Mouse (Mus musculus) kidney, adult 2 months (tissue): ENCODE data around the gene Gas6. TPM values are rescaled to one million over a fixed set of nuclear protein-coding genes. Genes with fewer than 3 reads are reported as not detected.
A peak's percentile ranks its signal among the peaks of the same experiment; 100 is the strongest.

Source experiments
- DNase-seq: peaks from one replicate; pipeline ENCODE4 v3.0.0; 2021
- H3K27ac ChIP-seq: fragments of 200-500 bp; 2 replicates; pipeline ENCODE4 v1.5.1; 2012; ENCODE audit warnings: low read depth, low read length, control low read depth, inconsistent platforms; ENCODE audit not compliant: insufficient read depth
- H3K27me3 ChIP-seq: fragments of 200-500 bp; replicated peaks from 2 replicates; pipeline ENCODE4 v1.6.1; 2012; ENCODE audit warnings: mild to moderate bottlenecking, moderate library complexity, low read length, inconsistent platforms; ENCODE audit not compliant: control insufficient read depth, insufficient read depth
- H3K36me3 ChIP-seq: fragments of 200-500 bp; 2 replicates; pipeline ENCODE4 v1.6.1; 2012; ENCODE audit warnings: mild to moderate bottlenecking, moderate library complexity, low read length, inconsistent platforms; ENCODE audit not compliant: control insufficient read depth, insufficient read depth
- H3K4me1 ChIP-seq: fragments of 200-500 bp; 2 replicates; pipeline ENCODE4 v1.6.1; 2011; ENCODE audit warnings: low read length; ENCODE audit not compliant: control insufficient read depth, insufficient read depth
- H3K4me3 ChIP-seq: fragments of 200-500 bp; 2 replicates; pipeline ENCODE4 v1.5.1; 2011; ENCODE audit warnings: mild to moderate bottlenecking, low read depth, low read length, control low read depth; ENCODE audit not compliant: insufficient read depth
- CTCF ChIP-seq: fragments of 200-500 bp; conservative IDR thresholded peaks from 2 replicates; pipeline ENCODE4 v1.5.1; 2011; ENCODE audit warnings: low read depth, mild to moderate bottlenecking, control low read depth, low read length, moderate library complexity, mixed read lengths; ENCODE audit not compliant: insufficient read depth, insufficient read length
- POLR2A ChIP-seq: fragments of 200-500 bp; IDR thresholded peaks from one replicate; pipeline ENCODE4 v1.6.1; 2011; ENCODE audit warnings: low read depth, low read length, control low read depth
- WGBS: fragments of 180-500 bp; shearing (Covaris S2); methylation state at CpG from one replicate; pipeline ENCODE4 v1.1.7; 2018; 5-methylcytosine and 5-hydroxymethylcytosine counted together
- polyA plus RNA-seq: library from polyadenylated mRNA; depleted of rRNA; stranded (reverse); fragments of >200 nt; gene quantifications from 2 replicates; pipeline ENCODE4 v1.2.3, GENCODE M21; 2012

The Gas6 gene
- polyA plus RNA-seq, 1 experiment = 461 TPM

GRCm38 (mm10) chr8:13461843-13462242, 32.4 kb downstream of the Gas6 start:
- Histone ChIP-seq H3K27ac (peak overlapping the region; percentile 58), H3K4me3 (no peak overlapping the region), H3K4me1 (peaks cover 30% of the 10 kb centered on the region), H3K36me3 (0 out of 2 replicates have a peak, but pooled peaks cover 1% of the 10 kb centered on the region), H3K27me3 (no peaks in the 10 kb centered on the region)
- 31% methylated on average over 4 of the region's 4 CpGs for WGBS
- DNase-seq = peak; percentile 81
- TF ChIP-seq CTCF = peak; percentile 80
- TF ChIP-seq POLR2A = no peak

DNA sequence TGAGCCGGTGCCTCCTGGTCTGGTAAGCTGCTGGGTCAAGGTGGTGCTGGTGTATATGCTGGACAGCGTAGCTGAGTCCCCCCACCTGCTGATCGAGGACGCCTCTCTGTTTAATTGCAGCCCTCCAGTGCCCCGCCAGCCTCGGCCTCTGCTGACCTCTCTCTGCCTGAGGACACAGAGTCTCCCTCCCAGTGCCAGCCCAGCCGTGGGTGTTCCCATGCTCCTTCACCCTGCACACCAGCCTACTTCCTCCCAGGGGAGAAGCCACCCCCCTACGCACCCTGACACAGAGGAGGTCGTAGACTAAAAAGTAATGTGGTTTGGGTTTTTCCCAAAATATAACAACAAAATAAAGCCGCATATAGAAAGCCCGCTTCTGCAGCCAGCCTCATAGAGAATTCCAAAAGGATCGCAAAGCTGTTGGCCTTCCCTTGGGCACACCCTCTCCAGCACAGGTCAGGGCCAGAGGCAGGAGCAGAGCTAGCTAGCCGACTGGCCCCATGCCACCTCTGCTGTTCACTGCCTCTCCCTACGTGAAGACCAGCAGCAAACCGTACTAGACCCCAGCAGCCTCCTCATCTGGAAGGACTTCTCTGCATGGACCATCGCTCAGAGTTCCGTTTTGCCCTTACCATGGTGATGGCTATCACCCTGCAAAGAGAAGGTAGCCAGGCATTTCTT, 33.1 kb downstream of the Gas6 start:
- Histone ChIP-seq H3K4me1 (peaks cover 30% of the 10 kb centered on the region), H3K4me3 (no peak overlapping the region), H3K27ac (no peak overlapping the region; the same call in 1 of the 2 replicates), H3K36me3 (no peaks in the 10 kb centered on the region), H3K27me3 (no peaks in the 10 kb centered on the region)
- WGBS = 41% methylated on average over 17 of the region's 17 CpGs
- DNase-seq = peak; percentile 63
- no peak for TF ChIP-seq CTCF
- TF ChIP-seq POLR2A = no peak

DNA sequence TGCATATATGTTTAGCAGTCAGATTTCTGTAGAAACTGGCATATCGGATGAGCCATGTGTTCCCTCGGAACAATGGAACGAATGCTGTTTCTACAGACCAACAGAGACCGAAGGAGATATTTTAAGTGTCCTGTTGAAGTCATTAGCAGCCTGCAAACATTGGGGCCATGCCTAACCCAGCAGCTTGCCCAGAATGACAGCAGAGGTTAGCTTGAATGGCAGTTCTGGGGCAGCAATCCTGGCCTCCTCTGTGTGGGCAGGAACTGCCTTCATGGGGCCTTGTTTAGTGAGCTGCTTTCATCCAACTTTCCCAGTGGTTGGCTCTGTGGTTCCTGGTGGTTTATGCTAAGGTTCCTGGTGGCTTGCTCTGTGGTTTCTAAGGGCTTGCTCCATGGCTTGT, 34.9 kb downstream of the Gas6 start:
- Histone ChIP-seq H3K27me3 (no peaks in the 10 kb centered on the region), H3K4me1 (peaks cover 30% of the 10 kb centered on the region), H3K4me3 (no peak overlapping the region), H3K36me3 (no peaks in the 10 kb centered on the region), H3K27ac (no peak overlapping the region)
- 95% methylated on average over 4 of the region's 4 CpGs for WGBS
- TF ChIP-seq POLR2A (no peak), CTCF (no peak)
- DNase-seq = no peak

GRCm38 (mm10) chr8:13455295-13455694, 39.0 kb downstream of the Gas6 start:
- DNase-seq = peak; percentile 83
- no peaks in the 10 kb centered on the region for H3K4me1 ChIP-seq
- 9% methylated on average over 2 of the region's 2 CpGs for WGBS

DNA sequence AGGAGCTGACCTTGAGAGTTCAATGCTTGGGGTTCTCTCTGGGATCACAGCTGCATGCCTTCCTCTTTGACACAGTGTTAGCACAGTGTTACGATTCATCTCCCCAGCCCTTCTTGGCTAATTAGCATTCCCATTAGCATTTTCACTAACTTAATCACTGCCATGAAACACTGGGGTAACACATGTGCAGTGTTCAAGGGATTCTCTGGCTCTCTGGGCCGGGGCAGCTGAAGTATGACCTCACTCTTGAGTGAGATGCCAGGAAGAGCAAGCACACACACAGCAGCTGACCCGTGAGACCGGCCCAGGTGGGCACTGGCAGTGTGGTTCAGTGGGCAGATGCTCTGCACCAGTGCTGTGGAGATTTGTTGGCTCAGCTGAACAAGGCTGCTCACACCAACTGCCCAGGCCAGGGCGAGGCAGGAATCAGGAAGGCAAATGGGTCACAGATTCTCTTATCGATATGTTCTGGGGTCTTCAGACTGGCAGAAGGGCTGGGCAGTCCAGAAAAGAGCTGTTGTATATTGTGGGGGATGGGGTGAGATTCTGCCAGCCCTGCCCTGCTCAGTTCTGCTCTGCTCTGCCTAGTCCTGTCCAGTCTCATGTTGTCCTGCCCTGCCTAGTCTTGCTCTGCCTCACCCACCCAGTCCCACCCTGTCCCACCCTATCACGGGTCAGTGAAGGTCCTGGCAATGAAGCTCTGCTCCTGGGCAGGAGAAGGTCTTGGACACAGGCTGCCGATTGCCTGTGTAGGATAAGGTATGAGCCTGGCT, 39.8 kb downstream of the Gas6 start:
- TF ChIP-seq POLR2A (no peak), CTCF (no peak)
- 60% methylated on average over 8 of the region's 8 CpGs for WGBS
- Histone ChIP-seq H3K4me3 (no peak overlapping the region), H3K27me3 (no peaks in the 10 kb centered on the region), H3K27ac (no peak overlapping the region), H3K4me1 (no peaks in the 10 kb centered on the region), H3K36me3 (no peaks in the 10 kb centered on the region)
- DNase-seq = no peak

More at GRCm38 (mm10) chr8:13455295-13455694, 39.0 kb downstream of the Gas6 start:
- peak; percentile 93 for TF ChIP-seq CTCF
- no peak for TF ChIP-seq POLR2A
- no peak overlapping the region for H3K27ac ChIP-seq
- H3K4me3 ChIP-seq = no peak overlapping the region
- H3K27me3 ChIP-seq = no peaks in the 10 kb centered on the region
- H3K36me3 ChIP-seq = no peaks in the 10 kb centered on the region

DNA sequence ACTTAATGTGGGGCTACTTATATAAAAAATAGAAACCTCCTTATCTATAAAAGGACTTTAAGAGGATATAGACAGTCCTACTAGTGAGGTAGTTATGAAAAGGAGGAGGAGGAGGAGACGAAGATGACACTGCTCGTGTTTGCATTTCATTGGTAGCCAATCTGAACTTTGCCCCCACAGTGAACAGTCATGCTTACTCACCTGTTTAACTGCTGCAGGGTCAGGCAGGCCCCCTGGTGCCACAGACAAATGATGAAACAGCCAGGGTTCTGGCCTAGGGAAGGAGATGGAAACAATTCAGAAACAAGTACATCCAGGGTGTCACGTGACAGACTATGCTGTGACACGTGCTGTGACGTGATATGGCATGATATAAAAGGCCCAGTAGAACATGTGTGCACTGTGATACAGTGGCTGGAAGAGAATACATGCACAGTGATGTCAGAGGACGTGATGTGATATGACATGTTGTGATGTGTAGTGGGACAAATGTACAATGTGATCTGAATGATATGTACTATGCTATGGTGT, 42.5 kb downstream of the Gas6 start:
- Histone ChIP-seq H3K4me1 (no peaks in the 10 kb centered on the region), H3K4me3 (no peak overlapping the region), H3K27ac (no peak overlapping the region), H3K36me3 (no peaks in the 10 kb centered on the region), H3K27me3 (no peaks in the 10 kb centered on the region)
- TF ChIP-seq POLR2A = no peak
- TF ChIP-seq CTCF = no peak
- 51% methylated on average over 6 of the region's 6 CpGs for WGBS
- peak; percentile 56 for DNase-seq

- Histone ChIP-seq H3K4me3 (no peak overlapping the region), H3K27me3 (no peaks in the 10 kb centered on the region), H3K4me1 (no peaks in the 10 kb centered on the region), H3K27ac (no peak overlapping the region), H3K36me3 (no peaks in the 10 kb centered on the region)
- DNase-seq = no peak
- TF ChIP-seq POLR2A (no peak), CTCF (no peak)
- 51% methylated on average over 4 of the region's 4 CpGs for WGBS
Observed at GRCm38 (mm10) chr8:13448145-13448544, 46.1 kb downstream of the Gas6 start.
